Mouse (Mus musculus) heart, embryonic 11.5 days (tissue): ENCODE data around the gene Rpl18a. TPM values are rescaled to one million over a fixed set of nuclear protein-coding genes. Genes with fewer than 3 reads are reported as not detected.

Source experiments
- ATAC-seq: fragments of 200-750 bp; cut with Nextera tagmentation; replicated peaks from 2 replicates; pipeline ENCODE4 v1.8.0; 2017; ENCODE audit warnings: moderate library complexity; ENCODE audit not compliant: insufficient number of reproducible peaks, low FRiP score, low TSS enrichment
- H3K27ac ChIP-seq: fragments of 300-500 bp; sonication (generic); 2 replicates; pipeline ENCODE4 v1.5.1; 2014; ENCODE audit warnings: mild to moderate bottlenecking, low read depth, low read length
- H3K27me3 ChIP-seq: fragments of 300-500 bp; sonication (generic); 2 replicates; pipeline ENCODE4 v1.6.1; 2014; ENCODE audit warnings: mild to moderate bottlenecking, low read length, mixed read lengths; ENCODE audit not compliant: control insufficient read depth, insufficient read depth
- H3K36me3 ChIP-seq: fragments of 300-500 bp; sonication (generic); 2 replicates; pipeline ENCODE4 v1.6.1; 2014; ENCODE audit warnings: mild to moderate bottlenecking, low read length, moderate library complexity, mixed read lengths; ENCODE audit not compliant: control insufficient read depth, insufficient read depth
- H3K4me1 ChIP-seq: fragments of 300-500 bp; sonication (generic); 2 replicates; pipeline ENCODE4 v1.6.1; 2014; ENCODE audit warnings: low read length; ENCODE audit not compliant: control insufficient read depth, insufficient read depth
- H3K4me2 ChIP-seq: fragments of 300-500 bp; sonication (generic); 2 replicates; pipeline ENCODE4 v1.6.1; 2014; ENCODE audit warnings: mild to moderate bottlenecking, moderate library complexity
- H3K4me3 ChIP-seq: fragments of 300-500 bp; sonication (generic); 2 replicates; pipeline ENCODE4 v1.5.1; 2014; ENCODE audit warnings: low read depth, low read length
- H3K9ac ChIP-seq: fragments of 300-500 bp; sonication (generic); 2 replicates; pipeline ENCODE4 v1.6.1; 2014; ENCODE audit warnings: mild to moderate bottlenecking, low read depth, low read length, moderate library complexity
- H3K9me3 ChIP-seq: fragments of 300-500 bp; sonication (generic); replicated peaks from 2 replicates; pipeline ENCODE4 v1.6.1; 2016; ENCODE audit warnings: low read length; ENCODE audit not compliant: control insufficient read depth
- WGBS: fragments of 180-500 bp; shearing (Covaris S2); extraction: QIAGEN DNeasy Blood & Tissue Kit; methylation state at CpG from one replicate; pipeline ENCODE4 v1.1.7; 2014; ENCODE audit not compliant: insufficient replicate concordance; 5-methylcytosine and 5-hydroxymethylcytosine counted together
- polyA plus RNA-seq: library from polyadenylated mRNA; unstranded; fragments of >200 nt; fragmentation: Nextera tagmentation; extraction: Ambion mirVana; gene quantifications from 2 replicates; pipeline ENCODE4 v1.2.1, GENCODE M21; 2014

Gene Rpl18a
- polyA plus RNA-seq, 1 experiment from 2014 or later, result 3,146 TPM

DNA sequence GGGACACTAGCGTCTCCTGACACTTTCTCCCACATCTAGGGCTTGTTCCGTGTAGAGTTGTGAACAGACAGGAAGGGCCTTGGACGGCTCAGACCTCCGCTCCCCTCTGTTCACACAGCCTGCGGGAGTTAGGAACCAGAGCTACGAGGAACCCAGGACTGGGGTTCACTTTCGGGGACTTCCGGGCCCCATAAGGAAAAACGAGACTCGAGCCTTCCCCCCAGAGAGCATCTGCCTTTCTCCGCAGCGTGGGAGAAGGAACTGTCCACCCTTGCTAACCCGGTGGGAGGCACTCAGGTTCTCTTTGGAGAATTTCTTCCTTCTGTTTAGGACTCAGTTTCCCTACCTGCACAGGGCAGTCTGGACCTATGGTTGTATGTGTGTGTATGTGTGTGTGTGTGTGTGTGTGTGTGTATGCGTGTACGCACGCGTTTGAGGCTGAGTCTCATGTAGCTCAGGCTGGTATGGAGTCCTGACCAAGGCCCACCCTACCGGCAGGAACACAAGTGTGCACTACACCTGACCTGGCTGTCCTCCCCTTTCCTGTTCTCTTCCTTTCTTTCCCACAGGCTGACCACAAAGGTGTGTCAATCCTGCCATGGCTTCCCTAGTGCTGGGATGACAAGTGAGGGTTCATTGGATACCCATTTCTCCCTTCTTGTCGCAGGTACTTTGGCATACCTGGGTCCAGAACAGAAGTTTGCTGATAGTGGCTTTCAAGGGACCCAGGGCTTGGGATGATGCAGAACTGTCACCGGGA, 4.1 kb downstream of the Rpl18a start:
- Histone ChIP-seq H3K27me3 (peaks cover 55% of the 10 kb centered on the region), H3K4me3 (peak overlapping the region; percentile 31), H3K4me1 (peaks cover 17% of the 10 kb centered on the region), H3K9ac (no peak overlapping the region), H3K36me3 (peaks cover 18% of the 10 kb centered on the region), H3K4me2 (peak overlapping the region; percentile 52), H3K27ac (no peak overlapping the region), H3K9me3 (no peaks in the 10 kb centered on the region)
- WGBS, result 23% methylated on average over 20 of the region's 20 CpGs
- no peak for ATAC-seq

DNA sequence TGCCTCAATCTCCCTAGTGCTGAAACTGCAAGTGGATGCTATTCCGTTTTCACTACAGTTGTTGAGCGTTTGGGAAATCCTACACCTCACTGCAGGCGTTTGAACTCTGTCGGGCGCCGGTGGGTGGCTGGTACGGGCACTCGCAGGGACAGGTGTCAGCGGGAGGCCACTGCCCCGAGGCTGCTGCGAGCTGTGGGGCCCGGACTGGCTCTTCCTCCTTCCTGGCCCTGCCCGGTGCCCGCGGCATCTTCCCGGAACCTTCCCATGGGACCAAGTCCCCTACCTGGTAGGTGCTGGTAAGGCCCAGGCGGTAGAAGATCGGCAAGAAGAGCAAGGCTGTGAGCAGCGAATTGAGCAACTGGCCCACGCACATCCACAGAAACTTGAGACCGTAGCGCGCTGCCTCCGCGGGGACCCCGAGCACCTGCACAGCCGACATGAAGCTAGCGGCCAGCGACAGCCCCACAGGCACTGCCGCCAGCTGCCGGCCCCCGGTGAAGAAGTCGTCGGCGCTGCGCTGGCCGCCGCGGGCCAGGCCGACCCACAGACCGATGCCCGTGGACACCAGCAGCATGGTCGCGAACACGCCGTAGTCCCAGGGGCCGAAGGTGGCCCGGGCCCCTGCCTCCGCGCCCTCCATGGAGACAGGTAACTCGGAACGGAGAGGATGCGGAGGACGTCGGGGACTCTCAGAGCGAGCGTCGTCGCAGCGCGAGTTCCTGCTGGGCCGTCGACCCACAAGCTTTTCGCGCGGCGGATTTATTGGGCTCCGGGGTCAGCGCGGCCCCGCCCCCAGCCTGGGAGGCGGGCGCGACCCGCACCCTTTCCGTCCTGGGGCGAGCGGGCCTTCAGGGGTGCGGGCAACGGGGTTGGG, 5.0 kb downstream of the Rpl18a start, which contains the start of gene Slc5a5:
TSS of gene Slc5a5 (minus strand) at position 736 of the 874 bp plus-strand sequence.
- peaks cover 18% of the 10 kb centered on the region for H3K36me3 ChIP-seq
- H3K4me2 ChIP-seq, result peak within 1 kb of the TSS; percentile 52
- peaks cover 17% of the 10 kb centered on the region for H3K4me1 ChIP-seq
- H3K4me3 ChIP-seq, result peak within 1 kb of the TSS; percentile 31
- H3K9me3 ChIP-seq, result no peaks in the 10 kb centered on the region
- H3K27me3 ChIP-seq, result peaks cover 58% of the 10 kb centered on the region
- H3K9ac ChIP-seq, result 0 out of 2 replicates have a peak within 1 kb of the TSS, but pooled peaks have one; percentile 30
- no peak within 1 kb of the TSS for H3K27ac ChIP-seq
- no peak for ATAC-seq
- 3% methylated on average over 78 of the region's 80 CpGs for WGBS

DNA sequence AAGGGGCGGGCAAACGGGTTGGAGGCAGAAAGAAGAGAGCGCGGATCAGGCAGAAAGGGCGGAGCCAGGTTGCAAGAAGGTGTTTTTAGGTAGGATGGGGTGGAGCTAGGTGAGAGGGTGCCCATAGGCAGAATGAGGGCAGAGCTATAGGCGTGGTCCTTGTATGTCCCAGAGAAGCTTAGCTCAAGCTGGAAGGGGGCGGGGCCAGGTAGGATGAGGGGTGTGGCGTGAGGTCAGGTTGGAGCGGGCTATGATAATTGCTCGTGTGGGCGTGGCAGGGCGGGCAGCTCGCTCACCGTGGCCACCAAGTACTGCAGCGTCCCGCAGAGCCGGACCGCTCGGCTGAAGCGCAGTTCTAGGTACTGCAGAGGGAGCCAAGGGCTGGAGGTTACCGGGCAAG, 5.9 kb downstream of the Rpl18a start:
- Histone ChIP-seq H3K9ac (no peak overlapping the region), H3K27me3 (peaks cover 59% of the 10 kb centered on the region), H3K4me1 (peaks cover 16% of the 10 kb centered on the region), H3K4me2 (peak overlapping the region; percentile 52; the same call in 1 of the 2 replicates), H3K36me3 (peaks cover 18% of the 10 kb centered on the region), H3K4me3 (no peak overlapping the region), H3K27ac (no peak overlapping the region), H3K9me3 (no peaks in the 10 kb centered on the region)
- WGBS, result 7% methylated on average over 21 of the region's 21 CpGs
- no peak for ATAC-seq

DNA sequence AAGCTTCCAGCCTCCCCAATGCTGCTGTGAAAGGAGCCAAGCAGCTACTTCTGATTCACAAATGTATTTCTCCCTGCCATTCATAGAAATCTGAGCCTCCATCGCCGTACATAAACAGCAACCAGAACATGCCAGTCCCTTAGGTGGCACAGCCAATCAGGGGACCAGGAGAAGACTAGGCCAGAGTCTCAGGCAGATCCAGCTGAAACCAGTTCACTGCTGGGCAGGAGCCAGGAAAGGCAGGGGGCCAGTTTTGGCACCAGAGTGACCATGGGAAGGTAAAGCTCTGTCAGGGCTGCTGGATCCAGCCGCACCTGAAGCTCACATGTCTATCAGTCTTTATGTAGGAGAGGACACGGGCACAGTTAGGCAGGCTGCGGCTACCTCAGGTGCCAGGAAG, 6.6 kb downstream of the Rpl18a start:
- ATAC-seq, result no peak
- Histone ChIP-seq H3K9me3 (no peaks in the 10 kb centered on the region), H3K27ac (no peak overlapping the region), H3K4me1 (peaks cover 12% of the 10 kb centered on the region; the same call in 1 of the 2 replicates), H3K27me3 (peaks cover 60% of the 10 kb centered on the region), H3K4me3 (no peak overlapping the region), H3K36me3 (peaks cover 18% of the 10 kb centered on the region), H3K9ac (no peak overlapping the region), H3K4me2 (no peak overlapping the region)
- WGBS, result 93% methylated on average over 5 of the region's 5 CpGs

DNA sequence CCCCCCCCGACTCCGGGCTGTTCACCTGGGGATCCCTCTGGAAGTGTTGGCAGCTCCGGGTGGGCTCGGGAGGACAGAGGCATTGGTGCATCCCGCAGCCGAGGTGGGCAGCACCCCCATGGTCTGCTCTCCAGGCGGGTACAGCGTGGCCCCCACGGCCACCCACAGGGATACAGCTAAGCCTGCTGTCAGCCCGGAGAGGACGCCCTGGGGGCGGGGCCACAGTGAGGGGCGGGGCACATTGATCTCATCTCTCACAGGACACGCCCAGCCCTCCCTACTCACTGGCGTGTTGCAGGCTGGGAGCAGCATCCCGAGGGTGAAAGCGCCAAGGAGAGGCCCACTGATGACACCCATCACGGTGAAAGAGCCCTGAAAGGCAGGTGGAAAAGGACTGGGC, 9.5 kb downstream of the Rpl18a start:
- ATAC-seq, result peak; percentile 23; the same call in 1 of the 2 replicates
- 6% methylated on average over 13 of the region's 18 CpGs for WGBS
- peaks cover 41% of the 10 kb centered on the region for H3K27me3 ChIP-seq

DNA sequence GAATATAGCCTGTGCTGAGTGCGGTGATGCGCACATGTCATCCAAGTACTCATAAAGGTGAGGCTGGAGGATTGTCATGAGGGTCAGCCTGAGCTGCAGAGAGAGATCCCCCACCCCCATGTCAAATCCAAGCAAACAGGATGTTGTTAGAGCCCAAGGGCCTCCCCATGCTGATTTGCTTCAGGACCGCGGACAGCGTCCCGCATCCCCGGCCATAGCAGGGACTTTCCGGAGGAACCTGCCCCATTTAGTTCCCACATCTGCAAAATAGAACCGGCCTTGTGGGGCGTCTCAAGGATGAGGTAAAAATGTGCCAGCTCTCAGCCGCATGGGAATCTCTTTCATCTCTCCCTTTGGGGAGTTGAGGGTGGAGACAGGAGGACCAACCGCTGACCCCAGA, 11.6 kb downstream of the Rpl18a start:
- Histone ChIP-seq H3K4me1 (peaks cover 3% of the 10 kb centered on the region; the same call in 1 of the 2 replicates), H3K4me2 (no peak overlapping the region), H3K4me3 (no peak overlapping the region), H3K27ac (no peak overlapping the region), H3K27me3 (peaks cover 20% of the 10 kb centered on the region), H3K9me3 (no peaks in the 10 kb centered on the region), H3K9ac (no peak overlapping the region), H3K36me3 (no peaks in the 10 kb centered on the region)
- 12% methylated on average over 12 of the region's 12 CpGs for WGBS
- no peak for ATAC-seq

More for the DNA sequence above, 9.5 kb downstream of the Rpl18a start:
- H3K9ac ChIP-seq, result no peak overlapping the region
- no peak overlapping the region for H3K4me2 ChIP-seq
- H3K9me3 ChIP-seq, result no peaks in the 10 kb centered on the region
- H3K36me3 ChIP-seq, result no peaks in the 10 kb centered on the region
- no peak overlapping the region for H3K27ac ChIP-seq
- no peak overlapping the region for H3K4me3 ChIP-seq
- H3K4me1 ChIP-seq, result peaks cover 6% of the 10 kb centered on the region; the same call in 1 of the 2 replicates

DNA sequence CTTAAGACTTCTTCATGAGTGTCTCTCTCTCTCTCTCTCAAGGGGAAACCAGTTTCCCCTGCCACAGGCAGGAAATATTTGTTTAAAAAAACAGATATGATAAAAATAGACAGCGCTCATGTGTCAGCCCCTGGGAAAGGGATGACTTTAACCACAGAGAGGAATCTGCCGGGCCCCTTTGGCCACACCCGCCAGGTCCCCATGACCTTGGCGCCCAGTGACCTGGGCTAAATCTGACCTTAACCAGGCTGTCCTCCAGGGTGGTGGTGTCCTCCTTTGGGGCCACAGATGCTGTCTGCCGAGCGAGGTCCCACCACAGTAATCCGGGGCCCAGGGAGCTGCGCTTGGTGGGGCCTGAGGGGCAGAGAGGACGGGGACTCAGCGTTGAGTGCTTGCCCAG, 12.5 kb downstream of the Rpl18a start:
- no peak overlapping the region for H3K27ac ChIP-seq

DNA sequence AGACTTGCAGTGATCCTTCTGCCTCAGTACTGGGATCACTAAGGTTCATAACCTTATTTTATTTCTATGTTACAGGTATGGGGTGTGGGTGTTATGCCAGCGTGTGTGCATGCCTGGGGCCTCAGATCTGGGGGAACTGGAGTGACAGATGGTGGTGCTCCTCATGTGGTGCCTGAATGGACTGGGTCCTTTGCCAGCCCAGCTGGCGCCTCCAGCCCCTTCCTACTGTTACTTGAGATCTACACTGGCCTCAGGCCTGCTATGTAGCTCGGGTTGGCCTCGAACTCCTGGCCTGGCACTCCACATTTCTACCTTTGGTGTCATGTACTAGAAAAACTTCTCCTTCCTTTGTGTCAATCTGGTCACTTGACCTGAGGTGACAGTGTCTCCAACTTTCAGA, 13.0 kb downstream of the Rpl18a start:
- 84% methylated on average over 4 of the region's 4 CpGs for WGBS
- H3K27me3 ChIP-seq, result 0 out of 2 replicates have a peak, but pooled peaks cover 10% of the 10 kb centered on the region

More for the DNA sequence above, 12.5 kb downstream of the Rpl18a start:
- no peaks in the 10 kb centered on the region for H3K9me3 ChIP-seq
- no peak overlapping the region for H3K4me2 ChIP-seq
- H3K27me3 ChIP-seq, result 0 out of 2 replicates have a peak, but pooled peaks cover 13% of the 10 kb centered on the region
- no peaks in the 10 kb centered on the region for H3K36me3 ChIP-seq
- WGBS, result 71% methylated on average over 10 of the region's 10 CpGs
- ATAC-seq, result no peak
- H3K4me3 ChIP-seq, result no peak overlapping the region
- no peak overlapping the region for H3K9ac ChIP-seq
- H3K4me1 ChIP-seq, result peaks cover 6% of the 10 kb centered on the region; the same call in 1 of the 2 replicates

More for the DNA sequence above, 13.0 kb downstream of the Rpl18a start:
- H3K36me3 ChIP-seq, result no peaks in the 10 kb centered on the region
- ATAC-seq, result no peak
- no peak overlapping the region for H3K9ac ChIP-seq
- H3K4me2 ChIP-seq, result no peak overlapping the region
- H3K4me1 ChIP-seq, result peaks cover 6% of the 10 kb centered on the region; the same call in 1 of the 2 replicates
- H3K27ac ChIP-seq, result no peak overlapping the region
- H3K9me3 ChIP-seq, result no peaks in the 10 kb centered on the region
- H3K4me3 ChIP-seq, result no peak overlapping the region
